Mouse (Mus musculus): ENCODE data around the gene Rnf150.
"Not testable (repeated sequence)": the region's sequence is repeated elsewhere in the genome, so short reads cannot be mapped to it uniquely, and the experiment has no call there.

The Rnf150 gene

GRCm38 (mm10) chr8:83074248-83074647 lies 211.1 kb downstream of the Rnf150 start:
- no peak for DNase-seq (ENCODE audit: low read depth, low spot score)

GRCm38 (mm10) chr8:83076621-83077020 lies 213.5 kb downstream of the Rnf150 start:
- no peak for DNase-seq (ENCODE audit: low read depth, low spot score)

- no peak for DNase-seq (ENCODE audit: low read depth, low spot score)
These were observed 214.2 kb downstream of the Rnf150 start for GRCm38 (mm10) chr8:83077329-83077728.

- DNase-seq (ENCODE audit: low read depth, low spot score), result no peak
These were observed 215.8 kb downstream of the Rnf150 start for GRCm38 (mm10) chr8:83078701-83079533.

GRCm38 (mm10) chr8:83079534-83079844 lies 216.3 kb downstream of the Rnf150 start:
- no peak for DNase-seq (ENCODE audit: low read depth, low spot score)

- no peak for DNase-seq (ENCODE audit: low read depth, low spot score)
These were observed 218.1 kb downstream of the Rnf150 start for GRCm38 (mm10) chr8:83081266-83081665.

- not testable (repeated sequence) for DNase-seq (ENCODE audit: low read depth, low spot score)
These were observed 218.7 kb downstream of the Rnf150 start for GRCm38 (mm10) chr8:83081806-83082205.

GRCm38 (mm10) chr8:83082251-83082650 lies 219.1 kb downstream of the Rnf150 start:
- DNase-seq (ENCODE audit: low read depth, low spot score), result no peak

- no peak for DNase-seq (ENCODE audit: low read depth, low spot score)
These were observed 220.3 kb downstream of the Rnf150 start for GRCm38 (mm10) chr8:83083452-83083851.

- no peak for DNase-seq (ENCODE audit: low read depth, low spot score)
These were observed 222.4 kb downstream of the Rnf150 start for GRCm38 (mm10) chr8:83085581-83085980.

GRCm38 (mm10) chr8:83086625-83087024 lies 223.5 kb downstream of the Rnf150 start:
- no peak for DNase-seq (ENCODE audit: low read depth, low spot score)

- DNase-seq (ENCODE audit: low read depth, low spot score), result peak; percentile 5
These were observed 224.4 kb downstream of the Rnf150 start for GRCm38 (mm10) chr8:83087604-83088003.

- no peak for DNase-seq (ENCODE audit: low read depth, low spot score)
These were observed 225.0 kb downstream of the Rnf150 start for GRCm38 (mm10) chr8:83088156-83088555.

GRCm38 (mm10) chr8:83089336-83089986 lies 226.3 kb downstream of the Rnf150 start:
- DNase-seq (ENCODE audit: low read depth, low spot score), result peak; percentile 75

- no peak for DNase-seq (ENCODE audit: low read depth, low spot score)
These were observed 227.3 kb downstream of the Rnf150 start for GRCm38 (mm10) chr8:83090446-83090845.

GRCm38 (mm10) chr8:83100041-83100440 lies 236.9 kb downstream of the Rnf150 start:
- peak; percentile 8 for DNase-seq (ENCODE audit: low read depth, low spot score)

- DNase-seq (ENCODE audit: low read depth, low spot score), result no peak
These were observed 239.9 kb downstream of the Rnf150 start for GRCm38 (mm10) chr8:83102957-83103510.

- no peak for DNase-seq (ENCODE audit: low read depth, low spot score)
These were observed 240.8 kb downstream of the Rnf150 start for GRCm38 (mm10) chr8:83103968-83104367.

- no peak for DNase-seq (ENCODE audit: low read depth, low spot score)
These were observed 246.6 kb downstream of the Rnf150 start for GRCm38 (mm10) chr8:83109756-83110155.

GRCm38 (mm10) chr8:83110177-83110576 lies 247.0 kb downstream of the Rnf150 start:
- DNase-seq (ENCODE audit: low read depth, low spot score), result no peak

GRCm38 (mm10) chr8:83135086-83135485 lies 271.9 kb downstream of the Rnf150 start:
- no peak for DNase-seq (ENCODE audit: low read depth, low spot score)

GRCm38 (mm10) chr8:83140068-83140467 lies 276.9 kb downstream of the Rnf150 start:
- DNase-seq (ENCODE audit: low read depth, low spot score), result no peak

- DNase-seq (ENCODE audit: low read depth, low spot score), result no peak
These were observed 277.6 kb downstream of the Rnf150 start for GRCm38 (mm10) chr8:83140701-83141111.
